Mouse (Mus musculus) kidney, embryonic 14.5 days (tissue): ENCODE results near the gene Asna1. TPM values are rescaled to one million over a fixed set of nuclear protein-coding genes. Genes with fewer than 3 reads are reported as not detected.

Source experiments
- ATAC-seq: fragments of 200-750 bp; cut with Nextera tagmentation; 2 replicates; pipeline ENCODE4 v1.8.0; 2017; ENCODE audit warnings: moderate number of reproducible peaks, mild to moderate bottlenecking, moderate TSS enrichment, moderate library complexity; ENCODE audit not compliant: low FRiP score, low TSS enrichment
- H3K27ac ChIP-seq: fragments of 300-500 bp; sonication (generic); 2 replicates; pipeline ENCODE4 v1.5.1; 2014; ENCODE audit warnings: low read depth, mild to moderate bottlenecking, low read length, moderate library complexity, mixed read lengths
- H3K27me3 ChIP-seq: fragments of 300-500 bp; sonication (generic); 2 replicates; pipeline ENCODE4 v1.6.1; 2014; ENCODE audit warnings: mild to moderate bottlenecking, low read length; ENCODE audit not compliant: control insufficient read depth, insufficient read depth
- H3K36me3 ChIP-seq: fragments of 300-500 bp; sonication (generic); 2 replicates; pipeline ENCODE4 v1.6.1; 2014; ENCODE audit warnings: low read length, mixed read lengths; ENCODE audit not compliant: control insufficient read depth, insufficient read depth
- H3K4me1 ChIP-seq: fragments of 300-500 bp; sonication (generic); 2 replicates; pipeline ENCODE4 v1.6.1; 2014; ENCODE audit warnings: low read length, mixed read lengths; ENCODE audit not compliant: control insufficient read depth, insufficient read depth
- H3K4me2 ChIP-seq: fragments of 300-500 bp; sonication (generic); replicated peaks from 2 replicates; pipeline ENCODE4 v1.6.1; 2014; ENCODE audit warnings: low read depth, mild to moderate bottlenecking, low read length
- H3K4me3 ChIP-seq: fragments of 300-500 bp; sonication (generic); 2 replicates; pipeline ENCODE4 v1.5.1; 2014; ENCODE audit warnings: mild to moderate bottlenecking, low read length
- H3K9ac ChIP-seq: fragments of 300-500 bp; sonication (generic); 2 replicates; pipeline ENCODE4 v1.6.1; 2014; ENCODE audit warnings: low read depth, mild to moderate bottlenecking, low read length, moderate library complexity
- H3K9me3 ChIP-seq: fragments of 300-500 bp; sonication (generic); 2 replicates; pipeline ENCODE4 v1.6.1; 2016; ENCODE audit warnings: low read length; ENCODE audit not compliant: control insufficient read depth
- WGBS: fragments of 180-500 bp; shearing (Covaris S2); extraction: QIAGEN DNeasy Blood & Tissue Kit; methylation state at CpG from one replicate; pipeline ENCODE4 v1.1.7; 2014; 5-methylcytosine and 5-hydroxymethylcytosine counted together
- polyA plus RNA-seq: library from polyadenylated mRNA; unstranded; fragments of >200 nt; fragmentation: Nextera tagmentation; extraction: Ambion mirVana; gene quantifications from 2 replicates; pipeline ENCODE4 v1.2.1, GENCODE M21; 2014

Asna1 gene
- polyA plus RNA-seq, 1 experiment from 2014 or later, result 109 TPM

DNA sequence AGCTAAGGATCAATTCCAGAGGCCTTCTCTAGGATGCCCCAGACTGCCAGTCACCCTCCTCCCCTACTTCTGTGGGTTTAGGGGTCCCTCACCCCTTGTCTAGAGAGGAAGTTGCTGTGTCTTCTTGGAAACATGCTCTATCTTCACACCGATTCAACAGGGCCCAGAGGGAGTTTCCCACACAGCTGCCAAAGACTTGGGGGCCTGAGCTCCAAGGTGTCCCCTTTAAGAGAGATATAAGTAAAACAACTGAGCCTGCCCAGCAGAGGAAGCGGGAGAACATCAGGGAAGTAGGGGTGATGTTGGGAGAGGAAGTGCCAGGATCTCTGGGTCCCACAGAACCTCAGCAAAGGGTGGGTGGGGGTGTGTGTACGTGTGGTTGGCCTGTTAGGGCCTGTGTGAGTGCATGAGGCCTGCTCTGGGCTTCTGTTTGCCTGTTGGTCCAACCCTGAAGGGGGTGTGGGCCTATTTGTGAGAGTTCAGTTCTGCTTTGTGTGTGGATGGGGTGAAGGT is 42.5 kb downstream of the Asna1 start:
- Histone ChIP-seq H3K36me3 (no peaks in the 10 kb centered on the region), H3K9me3 (no peaks in the 10 kb centered on the region), H3K4me3 (no peak overlapping the region), H3K27me3 (no peaks in the 10 kb centered on the region), H3K4me2 (no peak overlapping the region), H3K9ac (no peak overlapping the region), H3K27ac (no peak overlapping the region), H3K4me1 (peaks cover 63% of the 10 kb centered on the region)
- ATAC-seq, result no peak
- 73% methylated on average over 3 of the region's 3 CpGs for WGBS

- H3K4me3 ChIP-seq, result no peak overlapping the region
- H3K9ac ChIP-seq, result no peak overlapping the region
- H3K27me3 ChIP-seq, result no peaks in the 10 kb centered on the region; the same call in 1 of the 2 replicates
- no peaks in the 10 kb centered on the region for H3K9me3 ChIP-seq
- H3K36me3 ChIP-seq, result no peaks in the 10 kb centered on the region
- no peak for ATAC-seq
- 73% methylated on average over 15 of the region's 15 CpGs for WGBS
- H3K4me2 ChIP-seq, result no peak overlapping the region
- peaks cover 68% of the 10 kb centered on the region for H3K4me1 ChIP-seq
- H3K27ac ChIP-seq, result no peak overlapping the region; the same call in 1 of the 2 replicates
Observed at GRCm38 (mm10) chr8:84981644-84982498, 43.2 kb downstream of the Asna1 start.

DNA sequence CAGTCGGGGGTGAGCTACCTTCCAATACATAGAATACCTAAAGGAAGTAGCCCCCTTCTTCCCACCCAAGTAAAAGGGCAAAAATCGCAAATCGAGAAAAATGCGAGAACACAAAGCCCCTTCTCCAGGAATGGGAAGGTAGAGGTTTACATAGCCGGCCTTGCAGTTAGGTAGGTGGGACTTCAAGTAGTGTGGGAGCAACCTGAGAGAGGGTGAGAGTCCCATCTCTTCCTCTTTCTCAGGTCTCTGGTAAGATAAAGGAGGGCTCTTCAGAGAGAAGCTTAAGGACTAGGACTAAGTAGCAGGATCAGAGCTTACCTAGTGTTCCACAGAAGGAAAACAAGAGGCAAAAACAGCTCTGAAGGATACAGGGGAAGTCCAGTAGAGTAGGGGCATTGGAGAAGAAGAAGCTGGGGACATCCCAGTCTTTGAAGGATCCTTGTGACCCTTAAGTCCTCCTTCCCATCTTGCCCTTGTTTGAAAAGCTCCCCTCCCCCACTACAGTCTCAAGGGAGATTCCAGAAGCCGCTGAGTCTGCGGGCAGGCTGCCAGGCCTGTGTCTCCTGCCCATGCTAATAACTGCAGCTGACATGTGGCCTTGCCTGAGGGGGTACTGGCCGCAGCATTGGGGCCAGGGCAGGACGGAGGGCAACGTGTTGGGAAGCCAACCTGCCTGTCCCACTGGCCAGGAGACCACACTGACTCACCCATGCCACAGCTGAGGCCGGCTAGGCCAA is 44.3 kb downstream of the Asna1 start:
- no peak overlapping the region for H3K9ac ChIP-seq
- H3K9me3 ChIP-seq, result no peaks in the 10 kb centered on the region
- 41% methylated on average over 11 of the region's 11 CpGs for WGBS
- ATAC-seq, result no peak
- peaks cover 70% of the 10 kb centered on the region for H3K4me1 ChIP-seq
- no peaks in the 10 kb centered on the region for H3K36me3 ChIP-seq
- peak overlapping the region; percentile 53; the same call in 1 of the 2 replicates for H3K27ac ChIP-seq
- H3K4me3 ChIP-seq, result no peak overlapping the region
- H3K4me2 ChIP-seq, result peak overlapping the region; percentile 98
- no peaks in the 10 kb centered on the region; the same call in 1 of the 2 replicates for H3K27me3 ChIP-seq

- Histone ChIP-seq H3K4me1 (peaks cover 65% of the 10 kb centered on the region), H3K4me2 (peak overlapping the region; percentile 98), H3K27ac (peak overlapping the region; percentile 30; the same call in 1 of the 2 replicates), H3K36me3 (peaks cover 4% of the 10 kb centered on the region; the same call in 1 of the 2 replicates), H3K9ac (peak overlapping the region; percentile 31; the same call in 1 of the 2 replicates), H3K4me3 (peak overlapping the region; percentile 33), H3K27me3 (no peaks in the 10 kb centered on the region; the same call in 1 of the 2 replicates), H3K9me3 (no peaks in the 10 kb centered on the region)
- ATAC-seq, result peak; percentile 14
- 3% methylated on average over 41 of the region's 42 CpGs for WGBS
Observed at GRCm38 (mm10) chr8:84979599-84980421, 45.3 kb downstream of the Asna1 start.

DNA sequence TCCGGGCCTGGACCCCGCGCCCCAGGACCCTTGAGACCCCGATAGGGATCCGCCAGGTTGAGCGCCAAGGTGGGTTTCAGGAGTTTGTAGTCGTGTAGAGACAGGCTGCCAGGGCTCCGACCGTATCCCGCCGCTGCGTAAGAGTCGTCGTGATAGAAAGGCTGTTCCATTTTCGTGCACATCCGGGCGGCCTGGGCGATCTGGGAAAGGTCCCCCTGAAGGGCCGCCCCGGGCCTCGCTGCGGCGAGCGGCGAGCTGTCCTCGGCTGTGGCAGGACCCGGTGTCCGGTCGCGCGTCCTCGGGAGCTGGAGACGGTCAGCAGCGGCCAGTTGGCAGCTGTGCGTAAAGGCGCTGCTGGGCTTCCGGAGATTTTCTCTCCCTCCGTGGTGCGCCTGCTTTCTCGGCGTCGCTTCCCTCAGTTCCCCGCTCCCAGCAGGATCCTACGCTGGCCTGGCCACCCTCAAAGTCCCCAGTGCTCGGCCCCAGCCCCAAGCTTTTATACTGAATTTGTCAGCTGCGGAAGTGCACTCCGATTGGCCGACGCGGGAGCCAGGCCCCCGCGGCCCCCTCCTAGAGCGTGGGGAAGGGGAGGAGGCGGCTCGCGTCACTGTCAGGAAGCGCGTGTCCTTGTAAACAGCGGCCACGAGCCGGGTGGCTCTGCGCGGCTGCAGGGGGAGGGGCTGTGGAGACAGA is 46.7 kb downstream of the Asna1 start, which contains the start of gene Junb:
TSS of gene Junb (minus strand) at position 471 of the 693 bp plus-strand sequence.
- H3K9me3 ChIP-seq, result no peaks in the 10 kb centered on the region
- peak within 1 kb of the TSS; percentile 52; the same call in 1 of the 2 replicates for H3K27ac ChIP-seq
- peaks cover 11% of the 10 kb centered on the region for H3K36me3 ChIP-seq
- ATAC-seq, result peak; percentile 51
- H3K4me2 ChIP-seq, result peak within 1 kb of the TSS; percentile 98
- WGBS, result under 1% methylated on average over 62 of the region's 63 CpGs
- H3K9ac ChIP-seq, result peak within 1 kb of the TSS; percentile 68
- peak within 1 kb of the TSS; percentile 58 for H3K4me3 ChIP-seq
- no peaks in the 10 kb centered on the region; the same call in 1 of the 2 replicates for H3K27me3 ChIP-seq
- peaks cover 58% of the 10 kb centered on the region for H3K4me1 ChIP-seq

GRCm38 (mm10) chr8:84977435-84978247 is 47.4 kb downstream of the Asna1 start:
- WGBS, result 1% methylated on average over 69 of the region's 70 CpGs
- peak overlapping the region; percentile 58 for H3K4me3 ChIP-seq
- peaks cover 56% of the 10 kb centered on the region for H3K4me1 ChIP-seq
- no peak for ATAC-seq
- peaks cover 19% of the 10 kb centered on the region for H3K36me3 ChIP-seq
- no peaks in the 10 kb centered on the region; the same call in 1 of the 2 replicates for H3K27me3 ChIP-seq
- peak overlapping the region; percentile 52; the same call in 1 of the 2 replicates for H3K27ac ChIP-seq
- no peaks in the 10 kb centered on the region for H3K9me3 ChIP-seq
- peak overlapping the region; percentile 98 for H3K4me2 ChIP-seq
- peak overlapping the region; percentile 68 for H3K9ac ChIP-seq

DNA sequence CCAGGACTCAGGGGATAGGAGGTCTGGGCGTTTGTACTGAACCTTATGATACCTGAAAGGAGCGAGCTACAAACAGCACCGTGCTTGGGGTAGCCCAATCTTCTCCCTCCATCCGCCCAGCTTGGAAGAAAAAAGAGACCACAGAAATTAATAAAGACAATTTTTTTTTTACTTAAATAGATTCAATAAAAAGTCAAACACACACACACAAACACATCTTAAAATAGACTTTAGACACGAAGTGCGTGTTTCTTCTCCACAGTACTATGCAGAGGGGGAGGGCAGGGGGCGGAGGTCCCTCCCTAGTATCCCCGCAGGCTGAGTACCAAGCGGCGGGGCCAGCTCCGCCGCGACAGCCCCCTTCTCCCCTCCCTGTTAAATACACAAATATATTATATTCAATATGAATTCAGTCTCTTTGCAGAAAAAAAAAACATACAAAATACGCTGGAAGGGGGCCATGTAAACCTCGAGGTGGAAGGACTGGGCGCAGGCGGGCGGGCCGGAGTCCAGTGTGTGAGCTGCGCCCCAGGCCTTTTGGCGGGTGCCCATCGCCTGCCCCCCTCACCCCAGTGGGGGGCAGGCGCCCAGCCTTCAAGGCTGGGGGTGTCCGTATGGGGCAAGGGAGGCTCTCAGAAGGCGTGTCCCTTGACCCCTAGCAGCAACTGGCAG is 48.2 kb downstream of the Asna1 start:
- H3K27me3 ChIP-seq, result no peaks in the 10 kb centered on the region; the same call in 1 of the 2 replicates
- peak overlapping the region; percentile 58 for H3K4me3 ChIP-seq
- H3K4me1 ChIP-seq, result peaks cover 50% of the 10 kb centered on the region
- H3K4me2 ChIP-seq, result peak overlapping the region; percentile 98
- WGBS, result 2% methylated on average over 25 of the region's 25 CpGs
- H3K9me3 ChIP-seq, result no peaks in the 10 kb centered on the region
- peak overlapping the region; percentile 68; the same call in 1 of the 2 replicates for H3K9ac ChIP-seq
- H3K36me3 ChIP-seq, result peaks cover 26% of the 10 kb centered on the region
- no peak overlapping the region for H3K27ac ChIP-seq
- no peak for ATAC-seq
